Mouse (Mus musculus) CD4-positive, CD25-positive, alpha-beta regulatory T cell (primary cell): Measurements from ENCODE around the gene Vmn1r125. TPM values are rescaled to one million over a fixed set of nuclear protein-coding genes. Genes with fewer than 3 reads are reported as not detected.

Experiments used
- polyA plus RNA-seq: library from polyadenylated mRNA; unstranded; fragments of 100-300 nt; shearing (Covaris generic); gene quantifications from one replicate; pipeline ENCODE4 v1.2.1, GENCODE M21; 2017

Gene Vmn1r125
- polyA plus RNA-seq, result not detected

GRCm38 (mm10) chr7:21271879-21272278, at the start of gene Vmn1r125:
Gene Vmn1r125, plus strand, starts transcription at chr7:21272179.

GRCm38 (mm10) chr7:21260517-21260916, 11.5 kb upstream of the Vmn1r125 start, which contains the start of gene Vmn1r124:
Gene Vmn1r124, minus strand, starts transcription at chr7:21260617.

GRCm38 (mm10) chr7:21301367-21301766, 29.4 kb downstream of the Vmn1r125 start, which contains the start of gene Vmn1r126:
Gene Vmn1r126, minus strand, starts transcription at chr7:21301467.

DNA sequence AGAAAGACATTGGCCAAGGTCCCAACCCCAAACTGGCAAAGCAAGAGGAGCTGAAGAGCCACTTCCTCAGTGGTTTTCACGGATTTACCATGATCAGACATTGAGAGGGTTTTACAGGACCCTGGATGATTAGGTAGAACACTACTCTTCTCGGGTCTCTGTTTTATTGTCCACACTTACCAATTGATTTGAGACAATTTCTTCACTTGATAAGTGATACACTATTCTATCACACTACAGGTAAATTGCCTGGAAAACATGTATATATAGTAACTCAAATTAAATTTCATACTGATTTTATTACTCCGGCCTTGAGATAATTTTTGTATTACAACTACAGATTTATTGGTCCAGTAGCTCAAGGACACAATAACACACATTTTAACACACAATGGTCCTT, 47.8 kb downstream of the Vmn1r125 start, which contains the start of gene Vmn1r127:
TSS of gene Vmn1r127 (minus strand) at position 101 of the 400 bp plus-strand sequence.

Other genes starting within 250 kb of the Vmn1r125 start
- not detected for gene Vmn1r120, start 218.4 kb upstream of the Vmn1r125 start, polyA plus RNA-seq
- gene Vmn1r121, start 173.7 kb upstream of the Vmn1r125 start, polyA plus RNA-seq, result not detected
- not detected for gene Vmn1r122, start 138.1 kb upstream of the Vmn1r125 start, polyA plus RNA-seq
- gene Vmn1r123, start 110.0 kb upstream of the Vmn1r125 start, polyA plus RNA-seq, result not detected
- gene Gm5157, start 81.8 kb upstream of the Vmn1r125 start, polyA plus RNA-seq, result not detected
- gene Vmn1r124, start 11.6 kb upstream of the Vmn1r125 start, polyA plus RNA-seq, result not detected
- gene Vmn1r126, start 29.3 kb downstream of the Vmn1r125 start, polyA plus RNA-seq, result not detected
- gene Vmn1r127, start 47.7 kb downstream of the Vmn1r125 start, polyA plus RNA-seq, result not detected
- gene Vmn1r128, start 77.2 kb downstream of the Vmn1r125 start, polyA plus RNA-seq, result not detected
- not detected for gene Vmn1r129, start 89.1 kb downstream of the Vmn1r125 start, polyA plus RNA-seq
- gene Gm6882, start 160.6 kb downstream of the Vmn1r125 start, polyA plus RNA-seq, result not detected
- not detected for gene Vmn1r130, start 239.6 kb downstream of the Vmn1r125 start, polyA plus RNA-seq